Mouse (Mus musculus) midbrain, postnatal 0 days (tissue): ENCODE results near the gene Tnn. TPM values are rescaled to one million over a fixed set of nuclear protein-coding genes. Genes with fewer than 3 reads are reported as not detected.

ENCODE experiments used
- ATAC-seq: fragments of 200-750 bp; cut with Nextera tagmentation; 2 replicates; pipeline ENCODE4 v1.8.0; 2017; ENCODE audit warnings: moderate number of reproducible peaks, mild to moderate bottlenecking, moderate TSS enrichment, moderate library complexity; ENCODE audit not compliant: low FRiP score
- DNase-seq: peaks from one replicate; pipeline ENCODE4 v3.0.0-alpha.2; 2015; ENCODE audit warnings: low spot score
- H3K27ac ChIP-seq: fragments of 300-500 bp; sonication (generic); 2 replicates; pipeline ENCODE4 v1.5.1; 2014; ENCODE audit warnings: low read depth, mild to moderate bottlenecking, low read length, mixed read lengths
- H3K27me3 ChIP-seq: fragments of 300-500 bp; sonication (generic); 2 replicates; pipeline ENCODE4 v1.6.1; 2014; ENCODE audit warnings: low read length, control low read depth, mixed read lengths; ENCODE audit not compliant: insufficient read depth
- H3K36me3 ChIP-seq: fragments of 300-500 bp; sonication (generic); 2 replicates; pipeline ENCODE4 v1.6.1; 2014; ENCODE audit warnings: low read length, control low read depth, mixed read lengths; ENCODE audit not compliant: insufficient read depth
- H3K4me1 ChIP-seq: fragments of 300-500 bp; sonication (generic); 2 replicates; pipeline ENCODE4 v1.6.1; 2014; ENCODE audit warnings: mild to moderate bottlenecking, control low read depth, antibody characterized with exemption, low read length, mixed read lengths; ENCODE audit not compliant: insufficient read depth
- H3K4me2 ChIP-seq: fragments of 300-500 bp; sonication (generic); 2 replicates; pipeline ENCODE4 v1.6.1; 2014; ENCODE audit warnings: low read depth, mild to moderate bottlenecking, low read length, mixed read lengths; ENCODE audit not compliant: poor library complexity, severe bottlenecking
- H3K4me3 ChIP-seq: fragments of 300-500 bp; sonication (generic); 2 replicates; pipeline ENCODE4 v1.5.1; 2014; ENCODE audit warnings: low read depth, mild to moderate bottlenecking, low read length, moderate library complexity
- H3K9ac ChIP-seq: fragments of 300-500 bp; sonication (generic); replicated peaks from 2 replicates; pipeline ENCODE4 v1.6.1; 2014; ENCODE audit warnings: mild to moderate bottlenecking, low read length, moderate library complexity, mixed read lengths; ENCODE audit not compliant: poor library complexity, severe bottlenecking
- H3K9me3 ChIP-seq: fragments of 300-500 bp; sonication (generic); 2 replicates; pipeline ENCODE4 v1.6.1; 2016; ENCODE audit warnings: low read length, control low read depth
- CTCF ChIP-seq: IDR thresholded peaks from 2 replicates; pipeline ENCODE4 v1.5.1; 2016; ENCODE audit warnings: antibody characterized with exemption, mild to moderate bottlenecking
- WGBS: fragments of 180-500 bp; shearing (Covaris S2); extraction: QIAGEN DNeasy Blood & Tissue Kit; methylation state at CpG from one replicate; pipeline ENCODE4 v1.1.7; 2014; 5-methylcytosine and 5-hydroxymethylcytosine counted together
- polyA plus RNA-seq: library from polyadenylated mRNA; unstranded; fragments of >200 nt; fragmentation: Nextera tagmentation; extraction: Ambion mirVana; gene quantifications from 2 replicates; pipeline ENCODE4 v1.2.1, GENCODE M21; 2015
- total RNA-seq: library from RNA; depleted of rRNA; stranded (reverse); fragments of >200 nt; gene quantifications from 2 replicates; pipeline ENCODE4 v1.2.3, GENCODE M21; 2014

Gene Tnn
- total and polyA plus RNA-seq, 2 experiments from 2014 or later: 0.11 TPM; not detected in 1

- 75% methylated on average over 3 of the region's 5 CpGs for WGBS
Measured at GRCm38 (mm10) chr1:160166600-160166999, 13.2 kb upstream of the Tnn start.

GRCm38 (mm10) chr1:160158190-160158589 is 4.8 kb upstream of the Tnn start:
- Histone ChIP-seq H3K4me1 (no peaks in the 10 kb centered on the region), H3K27ac (no peak overlapping the region), H3K27me3 (no peaks in the 10 kb centered on the region), H3K36me3 (no peaks in the 10 kb centered on the region), H3K4me3 (no peak overlapping the region), H3K9me3 (no peaks in the 10 kb centered on the region), H3K9ac (no peak overlapping the region), H3K4me2 (no peak overlapping the region)
- 90% methylated on average over 2 of the region's 2 CpGs for WGBS
- no peak for TF ChIP-seq CTCF
- DNase-seq (no peak), ATAC-seq (no peak)

More at GRCm38 (mm10) chr1:160166600-160166999, 13.2 kb upstream of the Tnn start:
- no peak for ATAC-seq
- Histone ChIP-seq H3K4me3 (no peak overlapping the region), H3K36me3 (no peaks in the 10 kb centered on the region), H3K4me2 (no peak overlapping the region), H3K27me3 (no peaks in the 10 kb centered on the region), H3K9ac (no peak overlapping the region), H3K9me3 (no peaks in the 10 kb centered on the region), H3K4me1 (no peaks in the 10 kb centered on the region), H3K27ac (no peak overlapping the region)
- no peak for DNase-seq
- TF ChIP-seq CTCF: no peak

- 73% methylated on average over 3 of the region's 3 CpGs for WGBS
- no peak for TF ChIP-seq CTCF
- Histone ChIP-seq H3K4me1 (0 out of 2 replicates have a peak, but pooled peaks cover 3% of the 10 kb centered on the region), H3K27ac (no peak overlapping the region), H3K9me3 (no peaks in the 10 kb centered on the region), H3K4me2 (no peak overlapping the region), H3K9ac (no peak overlapping the region), H3K4me3 (no peak overlapping the region), H3K27me3 (no peaks in the 10 kb centered on the region), H3K36me3 (no peaks in the 10 kb centered on the region)
- ATAC-seq: no peak
- DNase-seq: no peak
Measured at GRCm38 (mm10) chr1:160150726-160151125, 2.7 kb downstream of the Tnn start.

- H3K27ac ChIP-seq: 0 out of 2 replicates have a peak overlapping the region, but pooled peaks have one; percentile 13
- H3K27me3 ChIP-seq: no peaks in the 10 kb centered on the region
- DNase-seq: peak; percentile 47
- no peaks in the 10 kb centered on the region for H3K9me3 ChIP-seq
- no peak overlapping the region for H3K9ac ChIP-seq
- peak; percentile 69 for ATAC-seq
- no peak overlapping the region for H3K4me3 ChIP-seq
- TF ChIP-seq CTCF: no peak
- H3K4me1 ChIP-seq: 0 out of 2 replicates have a peak, but pooled peaks cover 3% of the 10 kb centered on the region
- no peak overlapping the region for H3K4me2 ChIP-seq
- WGBS: 55% methylated on average over 11 of the region's 11 CpGs
- no peaks in the 10 kb centered on the region for H3K36me3 ChIP-seq
Measured at GRCm38 (mm10) chr1:160149291-160149906, 4.0 kb downstream of the Tnn start.

GRCm38 (mm10) chr1:160147274-160147673 is 6.1 kb downstream of the Tnn start:
- Histone ChIP-seq H3K4me3 (no peak overlapping the region), H3K9me3 (no peaks in the 10 kb centered on the region), H3K27ac (no peak overlapping the region), H3K36me3 (no peaks in the 10 kb centered on the region), H3K4me1 (0 out of 2 replicates have a peak, but pooled peaks cover 3% of the 10 kb centered on the region), H3K27me3 (no peaks in the 10 kb centered on the region), H3K4me2 (no peak overlapping the region), H3K9ac (no peak overlapping the region)
- DNase-seq (no peak), ATAC-seq (no peak)
- TF ChIP-seq CTCF: no peak
- WGBS: 92% methylated on average over 7 of the region's 7 CpGs

- ATAC-seq: no peak
- Histone ChIP-seq H3K27ac (no peak overlapping the region), H3K36me3 (no peaks in the 10 kb centered on the region), H3K4me3 (no peak overlapping the region), H3K27me3 (no peaks in the 10 kb centered on the region), H3K9ac (no peak overlapping the region), H3K9me3 (no peaks in the 10 kb centered on the region), H3K4me2 (no peak overlapping the region), H3K4me1 (0 out of 2 replicates have a peak, but pooled peaks cover 3% of the 10 kb centered on the region)
- 86% methylated on average over 3 of the region's 3 CpGs for WGBS
- no peak for TF ChIP-seq CTCF
- DNase-seq: no peak
Measured at GRCm38 (mm10) chr1:160145606-160146005, 7.8 kb downstream of the Tnn start.
